Mouse (Mus musculus): Measurements from ENCODE around the gene Arid2.

DNA sequence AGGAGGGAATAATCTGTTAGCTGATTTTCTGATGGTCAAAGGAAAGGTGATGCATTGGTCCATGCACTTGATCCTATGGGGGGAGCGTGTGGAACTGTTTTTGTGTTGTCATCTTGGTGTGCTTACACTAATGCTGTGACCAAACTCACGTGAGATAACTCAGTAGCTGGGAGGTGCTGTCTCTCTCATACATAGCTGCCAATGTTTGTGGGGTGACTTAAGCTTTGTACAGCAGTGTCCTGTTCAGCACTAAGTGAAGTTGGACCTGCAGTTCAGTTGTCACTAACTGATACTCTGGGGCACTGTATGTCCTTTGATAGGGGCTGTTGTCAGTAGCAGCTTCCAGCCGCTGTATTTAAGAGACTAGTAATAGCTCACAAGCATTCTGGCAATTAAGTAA is 43.2 kb downstream of the Arid2 start:
- TF ChIP-seq CTCF (IDR thresholded peaks at IDR 0.05; ENCODE audit: extremely low read depth, insufficient read depth, insufficient read length, insufficient replicate concordance) (no peak), POLR2A (IDR thresholded peaks at IDR 0.05; ENCODE audit: low read depth, low read length) (no peak)
